Mouse (Mus musculus) monocyte, adult 5-6 weeks (primary cell): ENCODE results near the gene Per2. TPM values are rescaled to one million over a fixed set of nuclear protein-coding genes. Genes with fewer than 3 reads are reported as not detected.

Experiments used
- ATAC-seq: fragments of 153-309, 156-312 bp; replicated peaks from 2 replicates; pipeline ENCODE4 v1.8.0; 2017; ENCODE audit warnings: mild to moderate bottlenecking; ENCODE audit not compliant: low TSS enrichment, insufficient number of reproducible peaks, severe bottlenecking, poor library complexity, low FRiP score
- total RNA-seq: library from RNA; stranded (forward); fragments of 200-1000, 200-491, 200-594 nt; gene quantifications from 3 replicates; pipeline ENCODE4 v1.2.3, GENCODE M21; 2017

Per2 gene
- total RNA-seq, 1 experiment from 2014 or later: 3.1 TPM

- ATAC-seq: no peak
These were observed 4.3 kb upstream of the Per2 start for GRCm38 (mm10) chr1:91463336-91463995.

DNA sequence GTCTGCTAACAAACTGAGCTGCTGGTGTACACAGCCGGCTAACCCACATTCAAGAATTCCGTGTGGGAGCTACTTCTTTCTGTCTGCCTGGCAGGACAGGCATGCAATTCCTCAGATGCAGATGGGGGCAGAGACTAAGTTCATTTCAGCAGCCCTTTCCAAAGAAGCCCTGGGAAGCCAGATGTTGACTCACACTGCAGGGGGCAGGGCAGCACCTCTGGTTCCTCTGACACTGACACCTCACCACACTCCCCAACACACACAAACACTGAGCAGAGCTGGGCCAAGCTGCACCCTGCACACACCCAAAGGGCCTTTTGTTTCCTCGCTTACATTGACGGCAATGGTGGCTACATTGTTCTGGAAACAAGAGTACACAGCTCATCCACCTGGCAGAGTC is 1.4 kb upstream of the Per2 start:
- ATAC-seq: no peak

GRCm38 (mm10) chr1:91460069-91460468 is 945 bp upstream of the Per2 start:
- ATAC-seq: no peak

DNA sequence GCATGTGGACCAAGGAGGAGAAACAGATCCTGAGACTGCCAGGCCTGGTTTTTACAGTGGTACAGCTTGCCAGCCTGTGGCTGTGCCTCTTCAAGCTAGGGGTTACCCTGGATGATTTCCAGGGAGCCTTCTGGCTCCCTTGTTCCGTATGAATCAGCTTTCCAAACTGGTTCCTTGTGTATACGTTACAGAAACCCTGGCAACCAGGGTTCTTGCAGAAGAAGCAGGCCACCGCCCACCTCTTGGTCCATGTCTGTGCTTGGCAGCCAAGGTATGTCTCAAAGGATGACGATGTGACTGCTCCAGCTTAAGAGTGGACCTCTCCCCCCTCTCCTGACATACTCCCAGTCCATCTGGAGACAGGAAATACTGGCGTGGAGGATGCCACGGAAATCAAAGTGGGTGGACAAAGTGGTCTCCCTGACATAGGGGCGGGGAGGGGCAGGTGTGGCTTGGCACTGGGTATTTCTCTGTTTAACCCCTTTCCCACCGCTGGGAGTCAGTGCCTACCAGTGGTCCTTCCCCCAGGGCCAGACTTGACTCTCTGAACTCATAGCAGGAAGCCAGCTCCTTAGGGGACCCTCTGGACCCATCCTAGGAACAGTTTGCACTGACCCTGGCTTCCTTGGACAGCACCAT is 782 bp downstream of the Per2 start:
- ATAC-seq: no peak

- no peak for ATAC-seq
These were observed 1.4 kb downstream of the Per2 start for GRCm38 (mm10) chr1:91457698-91458097.

- no peak for ATAC-seq
These were observed 2.0 kb downstream of the Per2 start for GRCm38 (mm10) chr1:91457116-91457515.

- no peak for ATAC-seq
These were observed 2.8 kb downstream of the Per2 start for GRCm38 (mm10) chr1:91456301-91456801.

GRCm38 (mm10) chr1:91455661-91456161 is 3.4 kb downstream of the Per2 start:
- no peak for ATAC-seq

- no peak for ATAC-seq
These were observed 4.2 kb downstream of the Per2 start for GRCm38 (mm10) chr1:91454927-91455326.

- ATAC-seq: no peak
These were observed 4.8 kb downstream of the Per2 start for GRCm38 (mm10) chr1:91454366-91454765.

DNA sequence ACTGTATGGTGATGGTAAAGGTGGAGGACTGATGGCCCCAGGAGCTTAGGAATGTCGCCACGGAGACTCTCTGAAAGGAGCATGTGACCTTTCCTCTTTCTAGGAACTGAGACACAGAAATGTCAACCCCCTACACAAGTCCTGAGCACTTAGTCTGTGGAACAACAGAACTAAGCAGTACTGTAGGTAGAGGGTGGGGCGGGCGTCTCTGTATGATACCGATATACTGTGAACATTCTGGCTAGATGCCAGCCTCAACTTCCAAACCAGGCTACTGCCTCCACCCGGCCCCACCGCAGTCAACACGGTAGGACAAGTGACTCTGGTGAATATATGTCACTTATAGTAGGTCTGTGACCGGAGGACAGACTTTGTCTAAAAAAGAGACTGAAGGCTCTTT is 5.2 kb downstream of the Per2 start:
- ATAC-seq: no peak

DNA sequence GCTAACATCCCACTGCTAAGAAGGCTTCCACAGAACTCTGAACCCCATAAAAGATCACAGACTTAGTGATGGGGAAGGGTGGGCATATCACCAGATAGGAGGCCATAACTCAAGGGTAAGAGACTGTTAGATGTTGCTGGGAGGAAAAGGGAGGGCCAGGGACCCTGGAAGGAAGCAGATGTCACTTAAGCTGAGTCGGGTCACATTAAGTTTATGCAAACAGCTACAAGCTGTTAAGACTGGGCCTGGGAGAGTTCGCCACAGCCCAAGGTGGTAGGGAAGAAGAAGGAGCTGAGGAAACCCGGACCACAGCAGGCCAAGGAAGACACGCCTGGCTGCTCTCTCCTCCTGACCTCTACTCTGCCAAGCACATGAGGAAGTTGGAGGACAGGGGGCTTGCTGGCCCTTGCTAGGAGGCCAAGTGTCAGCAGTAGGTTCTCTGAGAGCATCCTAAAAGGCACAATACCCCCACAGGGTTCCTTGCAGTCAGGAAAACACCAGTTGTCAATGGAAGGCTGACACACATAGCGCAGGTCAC is 7.5 kb downstream of the Per2 start:
- no peak for ATAC-seq

DNA sequence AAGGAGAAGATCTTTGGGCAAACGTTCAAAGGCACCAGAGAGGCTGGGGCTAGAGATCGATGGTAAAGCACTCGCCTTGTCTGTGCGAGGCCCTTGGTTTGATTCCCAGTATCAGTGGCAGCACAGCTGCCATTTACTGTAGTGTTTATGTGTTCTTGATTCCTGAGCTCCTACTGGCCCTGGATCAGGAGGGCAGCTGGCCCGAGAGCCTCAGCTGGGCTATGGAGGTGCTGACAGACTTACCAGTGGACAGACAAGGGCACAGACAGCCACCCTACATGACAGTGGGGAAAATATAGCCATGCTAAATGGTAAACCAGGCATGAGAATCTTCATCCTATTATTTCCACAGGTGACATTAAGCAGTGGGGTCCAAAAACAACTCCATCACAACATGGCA is 8.3 kb downstream of the Per2 start:
- ATAC-seq: no peak

GRCm38 (mm10) chr1:91448688-91449087 is 10.4 kb downstream of the Per2 start:
- ATAC-seq: no peak

- no peak for ATAC-seq
These were observed 12.6 kb downstream of the Per2 start for GRCm38 (mm10) chr1:91446511-91446910.

GRCm38 (mm10) chr1:91446060-91446459 is 13.1 kb downstream of the Per2 start:
- ATAC-seq: no peak

DNA sequence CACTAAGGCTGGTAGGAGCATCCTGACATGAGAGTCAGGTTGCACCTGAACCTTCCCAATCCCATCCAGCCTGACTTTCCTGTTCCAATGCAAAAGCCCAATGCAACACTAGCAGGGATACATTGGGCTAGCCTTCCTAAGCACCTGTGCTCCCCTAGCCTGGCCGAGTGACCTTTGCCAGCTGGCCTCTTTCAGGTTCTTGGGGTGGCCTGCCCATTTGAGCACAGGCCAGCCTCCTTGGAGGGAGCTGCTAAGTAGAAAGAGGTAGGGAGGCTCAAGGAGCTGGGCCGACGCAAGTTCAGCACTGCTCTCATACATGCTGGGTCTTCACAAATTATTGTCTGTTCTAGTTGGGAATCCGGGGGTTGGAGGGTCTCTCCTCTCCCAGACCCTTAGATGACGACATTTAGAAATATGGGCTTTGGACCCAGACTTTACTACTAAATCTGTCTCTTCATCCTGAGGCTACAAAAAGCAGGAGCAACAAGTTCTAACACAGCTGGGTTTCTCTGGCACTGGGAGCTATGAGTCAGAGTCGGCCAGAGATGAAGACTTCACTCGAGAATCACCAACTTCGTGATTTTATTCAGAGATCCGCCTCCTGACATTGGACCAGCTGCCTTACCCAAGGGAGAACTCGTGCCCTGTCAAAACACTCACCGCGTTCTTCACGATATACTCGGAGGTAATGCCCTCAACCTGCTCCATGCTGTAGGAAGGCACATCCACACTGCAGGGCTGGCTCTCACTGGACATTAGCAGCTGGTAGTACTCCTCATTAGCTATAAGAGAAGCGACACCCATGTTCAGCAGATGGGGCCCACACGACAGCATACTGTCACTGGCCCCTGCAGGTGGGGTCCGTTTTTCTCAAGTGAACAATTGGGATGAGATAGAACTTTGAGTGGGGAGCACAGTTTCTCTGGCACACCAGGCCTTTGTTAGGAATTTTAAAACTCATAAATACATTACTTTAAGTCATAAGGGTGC is 14.0 kb downstream of the Per2 start:
- no peak for ATAC-seq

GRCm38 (mm10) chr1:91442350-91442990 is 16.7 kb downstream of the Per2 start:
- ATAC-seq: no peak
